Mouse (Mus musculus): ENCODE results near the gene Slc35f6. TPM values are rescaled to one million over a fixed set of nuclear protein-coding genes. Genes with fewer than 3 reads are reported as not detected.
A peak's percentile ranks its signal among the peaks of the same experiment; 100 is the strongest.

The Slc35f6 gene
- polyA plus RNA-seq (2014; fragmentation: Nextera tagmentation; extraction: Ambion mirVana), result 25.2 and 28.8 TPM in 2 replicates

GRCm38 (mm10) chr5:30647815-30648560 lies at the start of gene Slc35f6:
Gene Slc35f6 (plus strand): TSS chr5:30647933.
- no peaks in the 10 kb centered on the region for H3K27me3 ChIP-seq (ENCODE audit: control insufficient read depth, insufficient read depth, low read length)
- H3K27ac ChIP-seq (ENCODE audit: low read depth, low read length), result peak within 1 kb of the TSS; percentile 59; the same call in 1 of the 2 replicates
- peak within 1 kb of the TSS; percentile 84 for H3K4me2 ChIP-seq (replicated peaks; ENCODE audit: low read depth, low read length)
- peak within 1 kb of the TSS; percentile 83 for H3K9ac ChIP-seq (ENCODE audit: low read depth, low read length)
- DNase-seq (ENCODE audit: low spot score) (peak; percentile 91), ATAC-seq (ENCODE audit: low FRiP score) (peak; percentile 96)
- H3K4me3 ChIP-seq (ENCODE audit: low read depth, low read length), result peak within 1 kb of the TSS; percentile 83
- H3K9me3 ChIP-seq (ENCODE audit: control insufficient read depth, low read length), result no peaks in the 10 kb centered on the region
- under 1% methylated on average over 38 of the region's 38 CpGs for WGBS
- peaks cover 6% of the 10 kb centered on the region; the same call in 1 of the 2 replicates for H3K4me1 ChIP-seq (replicated peaks; ENCODE audit: control insufficient read depth, insufficient read depth, low read length)
- H3K36me3 ChIP-seq (ENCODE audit: control insufficient read depth, insufficient read depth, low read length), result no peaks in the 10 kb centered on the region

GRCm38 (mm10) chr5:30601397-30601796 lies 46.3 kb upstream of the Slc35f6 start:
- no peaks in the 10 kb centered on the region for H3K9me3 ChIP-seq (ENCODE audit: control insufficient read depth, low read length)
- no peak overlapping the region for H3K27ac ChIP-seq (ENCODE audit: low read depth, low read length)
- DNase-seq (ENCODE audit: low spot score) (no peak), ATAC-seq (ENCODE audit: low FRiP score) (no peak)
- no peak overlapping the region for H3K9ac ChIP-seq (ENCODE audit: low read depth, low read length)
- 43% methylated on average over 4 of the region's 4 CpGs for WGBS
- no peaks in the 10 kb centered on the region for H3K36me3 ChIP-seq (ENCODE audit: control insufficient read depth, insufficient read depth, low read length)
- no peak overlapping the region for H3K4me2 ChIP-seq (replicated peaks; ENCODE audit: low read depth, low read length)
- no peaks in the 10 kb centered on the region for H3K27me3 ChIP-seq (ENCODE audit: control insufficient read depth, insufficient read depth, low read length)
- H3K4me3 ChIP-seq (ENCODE audit: low read depth, low read length), result no peak overlapping the region
- H3K4me1 ChIP-seq (replicated peaks; ENCODE audit: control insufficient read depth, insufficient read depth, low read length), result no peaks in the 10 kb centered on the region

GRCm38 (mm10) chr5:30603255-30603654 lies 44.5 kb upstream of the Slc35f6 start:
- 57% methylated on average over 3 of the region's 3 CpGs for WGBS
- no peak overlapping the region for H3K4me2 ChIP-seq (replicated peaks; ENCODE audit: low read depth, low read length)
- H3K36me3 ChIP-seq (ENCODE audit: control insufficient read depth, insufficient read depth, low read length), result no peaks in the 10 kb centered on the region
- no peaks in the 10 kb centered on the region for H3K27me3 ChIP-seq (ENCODE audit: control insufficient read depth, insufficient read depth, low read length)
- ATAC-seq (ENCODE audit: low FRiP score), result no peak
- no peak overlapping the region for H3K9ac ChIP-seq (ENCODE audit: low read depth, low read length)
- no peak overlapping the region for H3K27ac ChIP-seq (ENCODE audit: low read depth, low read length)
- no peaks in the 10 kb centered on the region for H3K4me1 ChIP-seq (replicated peaks; ENCODE audit: control insufficient read depth, insufficient read depth, low read length)
- H3K4me3 ChIP-seq (ENCODE audit: low read depth, low read length), result no peak overlapping the region
- DNase-seq (ENCODE audit: low spot score), result no peak
- H3K9me3 ChIP-seq (ENCODE audit: control insufficient read depth, low read length), result no peaks in the 10 kb centered on the region

GRCm38 (mm10) chr5:30603926-30604325 lies 43.8 kb upstream of the Slc35f6 start:
- 82% methylated on average over 4 of the region's 4 CpGs for WGBS
- H3K9me3 ChIP-seq (ENCODE audit: control insufficient read depth, low read length), result no peaks in the 10 kb centered on the region
- no peak overlapping the region for H3K27ac ChIP-seq (ENCODE audit: low read depth, low read length)
- H3K4me3 ChIP-seq (ENCODE audit: low read depth, low read length), result no peak overlapping the region
- H3K27me3 ChIP-seq (ENCODE audit: control insufficient read depth, insufficient read depth, low read length), result no peaks in the 10 kb centered on the region
- no peak overlapping the region for H3K9ac ChIP-seq (ENCODE audit: low read depth, low read length)
- DNase-seq (ENCODE audit: low spot score), result no peak
- no peaks in the 10 kb centered on the region for H3K36me3 ChIP-seq (ENCODE audit: control insufficient read depth, insufficient read depth, low read length)
- ATAC-seq (ENCODE audit: low FRiP score), result no peak
- no peaks in the 10 kb centered on the region for H3K4me1 ChIP-seq (replicated peaks; ENCODE audit: control insufficient read depth, insufficient read depth, low read length)
- H3K4me2 ChIP-seq (replicated peaks; ENCODE audit: low read depth, low read length), result no peak overlapping the region

- ATAC-seq (ENCODE audit: low FRiP score), result no peak
- Histone ChIP-seq H3K4me1 (replicated peaks; ENCODE audit: control insufficient read depth, insufficient read depth, low read length) (no peaks in the 10 kb centered on the region), H3K9me3 (ENCODE audit: control insufficient read depth, low read length) (no peaks in the 10 kb centered on the region), H3K4me3 (ENCODE audit: low read depth, low read length) (no peak overlapping the region), H3K9ac (ENCODE audit: low read depth, low read length) (no peak overlapping the region), H3K27me3 (ENCODE audit: control insufficient read depth, insufficient read depth, low read length) (no peaks in the 10 kb centered on the region), H3K36me3 (ENCODE audit: control insufficient read depth, insufficient read depth, low read length) (no peaks in the 10 kb centered on the region), H3K27ac (ENCODE audit: low read depth, low read length) (no peak overlapping the region), H3K4me2 (replicated peaks; ENCODE audit: low read depth, low read length) (no peak overlapping the region)
- DNase-seq (ENCODE audit: low spot score), result no peak
- 88% methylated on average over 8 of the region's 8 CpGs for WGBS
Measured at GRCm38 (mm10) chr5:30604769-30605188, 43.0 kb upstream of the Slc35f6 start.

GRCm38 (mm10) chr5:30605649-30606048 lies 42.1 kb upstream of the Slc35f6 start:
- Histone ChIP-seq H3K4me2 (replicated peaks; ENCODE audit: low read depth, low read length) (no peak overlapping the region), H3K36me3 (ENCODE audit: control insufficient read depth, insufficient read depth, low read length) (no peaks in the 10 kb centered on the region), H3K4me3 (ENCODE audit: low read depth, low read length) (no peak overlapping the region), H3K4me1 (replicated peaks; ENCODE audit: control insufficient read depth, insufficient read depth, low read length) (no peaks in the 10 kb centered on the region), H3K27ac (ENCODE audit: low read depth, low read length) (no peak overlapping the region), H3K9me3 (ENCODE audit: control insufficient read depth, low read length) (no peaks in the 10 kb centered on the region), H3K9ac (ENCODE audit: low read depth, low read length) (no peak overlapping the region), H3K27me3 (ENCODE audit: control insufficient read depth, insufficient read depth, low read length) (no peaks in the 10 kb centered on the region)
- DNase-seq (ENCODE audit: low spot score), result no peak
- ATAC-seq (ENCODE audit: low FRiP score), result no peak
- WGBS, result 79% methylated on average over 6 of the region's 6 CpGs

GRCm38 (mm10) chr5:30606424-30607073 lies 41.2 kb upstream of the Slc35f6 start:
- H3K27ac ChIP-seq (ENCODE audit: low read depth, low read length), result no peak overlapping the region
- H3K4me1 ChIP-seq (replicated peaks; ENCODE audit: control insufficient read depth, insufficient read depth, low read length), result no peaks in the 10 kb centered on the region
- H3K27me3 ChIP-seq (ENCODE audit: control insufficient read depth, insufficient read depth, low read length), result no peaks in the 10 kb centered on the region
- DNase-seq (ENCODE audit: low spot score), result no peak
- no peak overlapping the region for H3K9ac ChIP-seq (ENCODE audit: low read depth, low read length)
- WGBS, result 80% methylated on average over 16 of the region's 16 CpGs
- H3K36me3 ChIP-seq (ENCODE audit: control insufficient read depth, insufficient read depth, low read length), result no peaks in the 10 kb centered on the region
- no peaks in the 10 kb centered on the region for H3K9me3 ChIP-seq (ENCODE audit: control insufficient read depth, low read length)
- no peak overlapping the region for H3K4me3 ChIP-seq (ENCODE audit: low read depth, low read length)
- no peak overlapping the region for H3K4me2 ChIP-seq (replicated peaks; ENCODE audit: low read depth, low read length)
- no peak for ATAC-seq (ENCODE audit: low FRiP score)

GRCm38 (mm10) chr5:30609094-30609493 lies 38.6 kb upstream of the Slc35f6 start:
- Histone ChIP-seq H3K27ac (ENCODE audit: low read depth, low read length) (no peak overlapping the region), H3K4me3 (ENCODE audit: low read depth, low read length) (no peak overlapping the region), H3K36me3 (ENCODE audit: control insufficient read depth, insufficient read depth, low read length) (no peaks in the 10 kb centered on the region), H3K9ac (ENCODE audit: low read depth, low read length) (no peak overlapping the region), H3K9me3 (ENCODE audit: control insufficient read depth, low read length) (no peaks in the 10 kb centered on the region), H3K27me3 (ENCODE audit: control insufficient read depth, insufficient read depth, low read length) (no peaks in the 10 kb centered on the region), H3K4me2 (replicated peaks; ENCODE audit: low read depth, low read length) (no peak overlapping the region), H3K4me1 (replicated peaks; ENCODE audit: control insufficient read depth, insufficient read depth, low read length) (no peaks in the 10 kb centered on the region)
- DNase-seq (ENCODE audit: low spot score) (no peak), ATAC-seq (ENCODE audit: low FRiP score) (no peak)
- WGBS, result 92% methylated on average over 7 of the region's 7 CpGs

Data from hindbrain, embryonic 11.5 days (tissue).